22 mouse cellular contexts compared by ENCODE assay signal in the genomic region with DNA sequence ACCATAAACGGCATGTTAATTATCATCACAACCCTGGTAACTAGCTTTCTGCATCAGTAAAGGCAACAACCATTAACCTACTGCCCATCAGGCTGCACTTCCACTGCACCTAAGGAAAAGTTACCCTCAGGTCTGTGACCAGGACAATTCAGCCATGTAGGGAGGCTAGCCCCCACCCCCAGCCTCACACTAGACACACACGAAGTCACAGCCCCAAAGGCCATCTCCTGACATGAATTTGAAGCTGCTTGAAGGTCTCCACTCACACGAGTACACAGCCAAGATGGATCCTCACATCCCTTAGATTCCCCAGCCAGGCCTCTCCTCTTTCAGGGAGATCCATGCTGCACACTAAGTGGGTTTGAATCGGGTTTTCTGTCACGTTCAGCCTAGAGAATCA. TPM values are rescaled to one million over a fixed set of nuclear protein-coding genes. Genes with fewer than 3 reads are reported as not detected.
DNase-seq lines count a peak whose midpoint lies in the region; ATAC-seq and TF ChIP-seq lines count a peak whose summit lies in the region.
"Had no signal": no experiment of that assay in that cellular context is flagged by ENCODE, and none has a peak within 500 bp of the region (broad histone marks: within the 10 kb centered on the region; RNA-seq: fewer than 3 reads in every experiment).

No protein-coding gene starts in this region.

- no peaks in the 10 kb centered on the region for H3K27me3 ChIP-seq in heart, embryonic 10.5 days (ENCODE audit: insufficient read depth, poor library complexity, severe bottlenecking)
- no peaks in the 10 kb centered on the region for H3K27me3 ChIP-seq in intestine, embryonic 14.5 days (replicated peaks; ENCODE audit: control insufficient read depth, insufficient read depth, low read length)
- no peaks in the 10 kb centered on the region for H3K27me3 ChIP-seq in intestine, embryonic 15.5 days (replicated peaks)
- H3K27me3 ChIP-seq in liver, postnatal 0 days (ENCODE audit: insufficient read depth, low read length) = no peaks in the 10 kb centered on the region
- no peaks in the 10 kb centered on the region for H3K27me3 ChIP-seq in liver, embryonic 12.5 days (replicated peaks)
- no peaks in the 10 kb centered on the region for H3K27me3 ChIP-seq in limb, embryonic 15.5 days
- H3K27me3 ChIP-seq: CH12.LX; hindbrain, embryonic 13.5 days; midbrain, embryonic 12.5 days; Patski; stomach, embryonic 15.5 days had no signal

- H3K27ac ChIP-seq in heart, embryonic 10.5 days = peak overlapping the region; percentile 81
- no peak overlapping the region for H3K27ac ChIP-seq in intestine, embryonic 14.5 days (ENCODE audit: low read depth)
- H3K27ac ChIP-seq in intestine, embryonic 15.5 days = no peak overlapping the region
- peak overlapping the region; percentile 56 for H3K27ac ChIP-seq in liver, postnatal 0 days (ENCODE audit: low read depth)
- no peak overlapping the region for H3K27ac ChIP-seq in liver, embryonic 12.5 days
- peak overlapping the region; percentile 11; the same call in 1 of the 2 replicates for H3K27ac ChIP-seq in limb, embryonic 15.5 days
- H3K27ac ChIP-seq: forebrain, embryonic 10.5 days; midbrain, embryonic 12.5 days had no signal

- no peak for DNase-seq in heart, embryonic 10.5 days (ENCODE audit: low spot score)
- DNase-seq in heart, adult 8-10 months (ENCODE audit: low spot score) = no peak
- DNase-seq in intestine, embryonic 14.5 days (ENCODE audit: low spot score) = peak; percentile 51
- no peak for DNase-seq in liver, postnatal 0 days
- DNase-seq in left cerebral cortex, adult 11 months (ENCODE audit: low spot score) = no peak
- DNase-seq: adrenal gland, postnatal 36 days; cerebellum, adult 9-11 months; forebrain, postnatal 0 days; gastrocnemius, postnatal 36 days; liver; lung, adult 2 months had no signal

- 84% methylated on average over 5 of the region's 5 CpGs for WGBS in heart, embryonic 10.5 days
- WGBS in intestine, embryonic 14.5 days = 77% methylated on average over 5 of the region's 5 CpGs
- 76% methylated on average over 5 of the region's 5 CpGs for WGBS in intestine, embryonic 15.5 days
- 59% methylated on average over 5 of the region's 5 CpGs for WGBS in liver, postnatal 0 days (ENCODE audit: insufficient replicate concordance)
- WGBS in liver, embryonic 12.5 days (ENCODE audit: insufficient replicate concordance) = 72% methylated on average over 5 of the region's 5 CpGs
- WGBS in limb, embryonic 15.5 days = 81% methylated on average over 5 of the region's 5 CpGs

- H3K36me3 ChIP-seq in heart, embryonic 10.5 days = peaks cover 5% of the 10 kb centered on the region; the same call in 1 of the 2 replicates
- no peaks in the 10 kb centered on the region for H3K36me3 ChIP-seq in intestine, embryonic 14.5 days (ENCODE audit: control insufficient read depth, insufficient read depth, low read length)
- no peaks in the 10 kb centered on the region for H3K36me3 ChIP-seq in intestine, embryonic 15.5 days
- no peaks in the 10 kb centered on the region for H3K36me3 ChIP-seq in liver, postnatal 0 days (replicated peaks; ENCODE audit: insufficient read depth, low read length)
- no peaks in the 10 kb centered on the region for H3K36me3 ChIP-seq in liver, embryonic 12.5 days
- H3K36me3 ChIP-seq in limb, embryonic 15.5 days = no peaks in the 10 kb centered on the region; the same call in 1 of the 2 replicates
- H3K36me3 ChIP-seq: forebrain, embryonic 10.5 days; midbrain, embryonic 12.5 days; stomach, embryonic 15.5 days had no signal

- TF ChIP-seq EP300 in liver, postnatal 0 days (IDR thresholded peaks at IDR 0.05; ENCODE audit: low read depth) = no peak

- H3K4me1 ChIP-seq in heart, embryonic 10.5 days = peaks cover 78% of the 10 kb centered on the region
- H3K4me1 ChIP-seq in intestine, embryonic 14.5 days (replicated peaks; ENCODE audit: control insufficient read depth, insufficient read depth, low read length) = peaks cover 43% of the 10 kb centered on the region
- H3K4me1 ChIP-seq in intestine, embryonic 15.5 days (replicated peaks) = peaks cover 41% of the 10 kb centered on the region; the same call in 1 of the 2 replicates
- H3K4me1 ChIP-seq in liver, postnatal 0 days (ENCODE audit: insufficient read depth) = peaks cover 20% of the 10 kb centered on the region
- peaks cover 49% of the 10 kb centered on the region for H3K4me1 ChIP-seq in liver, embryonic 12.5 days
- peaks cover 43% of the 10 kb centered on the region for H3K4me1 ChIP-seq in limb, embryonic 15.5 days

- no peaks in the 10 kb centered on the region for H3K9me3 ChIP-seq in heart, embryonic 10.5 days
- H3K9me3 ChIP-seq in intestine, embryonic 14.5 days (ENCODE audit: control insufficient read depth, low read length) = no peaks in the 10 kb centered on the region
- H3K9me3 ChIP-seq in intestine, embryonic 15.5 days = no peaks in the 10 kb centered on the region
- no peaks in the 10 kb centered on the region for H3K9me3 ChIP-seq in liver, postnatal 0 days (ENCODE audit: low read length)
- H3K9me3 ChIP-seq in liver, embryonic 12.5 days (replicated peaks) = no peaks in the 10 kb centered on the region
- H3K9me3 ChIP-seq in limb, embryonic 15.5 days = no peaks in the 10 kb centered on the region
- H3K9me3 ChIP-seq: forebrain, embryonic 10.5 days; G1E; hindbrain, embryonic 13.5 days; midbrain, embryonic 12.5 days; stomach, embryonic 15.5 days had no signal

- TF ChIP-seq CTCF in liver, postnatal 0 days (IDR thresholded peaks at IDR 0.05; ENCODE audit: low read depth) = no peak

- H3K4me2 ChIP-seq in intestine, embryonic 14.5 days (ENCODE audit: low read length) = no peak overlapping the region
- H3K4me2 ChIP-seq in intestine, embryonic 15.5 days (replicated peaks) = no peak overlapping the region
- no peak overlapping the region for H3K4me2 ChIP-seq in liver, postnatal 0 days (ENCODE audit: low read depth, low read length)
- no peak overlapping the region for H3K4me2 ChIP-seq in liver, embryonic 12.5 days
- H3K4me2 ChIP-seq in limb, embryonic 15.5 days = no peak overlapping the region
- H3K4me2 ChIP-seq: hindbrain, embryonic 13.5 days; midbrain, embryonic 12.5 days had no signal

- no peak for ATAC-seq in intestine, embryonic 14.5 days (replicated peaks; ENCODE audit: low FRiP score, low TSS enrichment, low read depth)
- ATAC-seq in intestine, embryonic 15.5 days = no peak
- ATAC-seq in liver, postnatal 0 days = no peak
- ATAC-seq in liver, embryonic 12.5 days = no peak
- ATAC-seq in limb, embryonic 15.5 days (ENCODE audit: insufficient number of reproducible peaks, low FRiP score, low TSS enrichment, low read depth) = no peak
- ATAC-seq: forebrain, postnatal 0 days; inflammation-experienced regulatory T-cells, adult 6 months; Patski had no signal

- no peak overlapping the region for H3K9ac ChIP-seq in intestine, embryonic 14.5 days (ENCODE audit: low read length)
- H3K9ac ChIP-seq in intestine, embryonic 15.5 days = no peak overlapping the region
- H3K9ac ChIP-seq in liver, postnatal 0 days (replicated peaks) = no peak overlapping the region
- H3K9ac ChIP-seq in liver, embryonic 12.5 days = no peak overlapping the region
- no peak overlapping the region for H3K9ac ChIP-seq in limb, embryonic 15.5 days
- H3K9ac ChIP-seq: forebrain, postnatal 0 days; hindbrain, embryonic 13.5 days; midbrain, embryonic 12.5 days; stomach, embryonic 15.5 days had no signal

- no peak overlapping the region for H3K4me3 ChIP-seq in heart, embryonic 10.5 days
- H3K4me3 ChIP-seq in intestine, embryonic 14.5 days (ENCODE audit: low read depth, low read length) = no peak overlapping the region
- H3K4me3 ChIP-seq in intestine, embryonic 15.5 days (replicated peaks) = no peak overlapping the region
- no peak overlapping the region for H3K4me3 ChIP-seq in liver, postnatal 0 days (ENCODE audit: low read depth, low read length)
- H3K4me3 ChIP-seq in liver, embryonic 12.5 days = no peak overlapping the region
- H3K4me3 ChIP-seq in limb, embryonic 15.5 days = no peak overlapping the region
- H3K4me3 ChIP-seq: forebrain, embryonic 10.5 days; hindbrain, embryonic 13.5 days; midbrain, embryonic 12.5 days; stomach, embryonic 15.5 days had no signal

RNA-seq across cellular contexts. Expression of a gene that starts 42.0 kb away (rescaled TPM):
- 41.5 and 45.9 TPM in 2 replicates for polyA plus RNA-seq in heart, embryonic 10.5 days (2016; fragmentation: Nextera tagmentation; extraction: Ambion mirVana)
- 10 to 100 TPM; 48.4 to 62.8 (median 50.8) TPM for total RNA-seq in heart, adult 8-10 months (2022)
- polyA plus RNA-seq in intestine, embryonic 14.5 days (2014; fragmentation: Nextera tagmentation; extraction: Ambion mirVana) = 37.5 and 38.2 TPM in 2 replicates
- 35.3 and 37.1 TPM in 2 replicates for polyA plus RNA-seq in intestine, embryonic 15.5 days (2015; fragmentation: Nextera tagmentation; extraction: Ambion mirVana)
- polyA plus RNA-seq in liver, postnatal 0 days (2015; fragmentation: Nextera tagmentation; extraction: Ambion mirVana) = 16.0 and 17.4 TPM in 2 replicates
- polyA plus RNA-seq in liver, embryonic 12.5 days (2016; fragmentation: Nextera tagmentation; extraction: Ambion mirVana) = 31.8 and 33.7 TPM in 2 replicates
- 45.6 and 49.8 TPM in 2 replicates for polyA plus RNA-seq in limb, embryonic 15.5 days (2015; fragmentation: Nextera tagmentation; extraction: Ambion mirVana)

Comparison
In these comparisons a context has a peak if more than half of its experiments do, and no peak if none do; other contexts are left out.
1. H3K27ac ChIP-seq: peak in heart, embryonic 10.5 days (single experiment), liver, postnatal 0 days (single experiment) and limb, embryonic 15.5 days (single experiment); none in intestine, embryonic 14.5 days (single experiment), intestine, embryonic 15.5 days (single experiment) and liver, embryonic 12.5 days (single experiment).